Mouse (Mus musculus) midbrain, embryonic 13.5 days (tissue): Measurements from ENCODE around the gene Gosr2. TPM values are rescaled to one million over a fixed set of nuclear protein-coding genes. Genes with fewer than 3 reads are reported as not detected.

ENCODE experiments used
- ATAC-seq: fragments of 200-750 bp; cut with Nextera tagmentation; 2 replicates; pipeline ENCODE4 v1.8.0; 2017; ENCODE audit warnings: mild to moderate bottlenecking, moderate TSS enrichment, moderate library complexity
- H3K27ac ChIP-seq: fragments of 300-500 bp; sonication (generic); 2 replicates; pipeline ENCODE4 v1.5.1; 2015; ENCODE audit warnings: inconsistent platforms, mild to moderate bottlenecking, moderate library complexity
- H3K27me3 ChIP-seq: fragments of 300-500 bp; sonication (generic); 2 replicates; pipeline ENCODE4 v1.6.1; 2015; ENCODE audit warnings: mild to moderate bottlenecking, inconsistent platforms
- H3K36me3 ChIP-seq: fragments of 300-500 bp; sonication (generic); 2 replicates; pipeline ENCODE4 v1.6.1; 2015; ENCODE audit warnings: mild to moderate bottlenecking, inconsistent platforms
- H3K4me1 ChIP-seq: fragments of 300-500 bp; sonication (generic); replicated peaks from 2 replicates; pipeline ENCODE4 v1.6.1; 2015; ENCODE audit warnings: inconsistent platforms
- H3K4me2 ChIP-seq: fragments of 300-500 bp; sonication (generic); replicated peaks from 2 replicates; pipeline ENCODE4 v1.6.1; 2015; ENCODE audit warnings: moderate library complexity, mild to moderate bottlenecking, inconsistent platforms
- H3K4me3 ChIP-seq: fragments of 300-500 bp; sonication (generic); replicated peaks from 2 replicates; pipeline ENCODE4 v1.5.1; 2015; ENCODE audit warnings: mild to moderate bottlenecking, inconsistent platforms
- H3K9ac ChIP-seq: fragments of 300-500 bp; sonication (generic); replicated peaks from 2 replicates; pipeline ENCODE4 v1.6.1; 2015; ENCODE audit warnings: mild to moderate bottlenecking, inconsistent platforms
- H3K9me3 ChIP-seq: fragments of 300-500 bp; sonication (generic); 2 replicates; pipeline ENCODE4 v1.6.1; 2016; ENCODE audit warnings: mild to moderate bottlenecking, inconsistent platforms
- WGBS: fragments of 180-500 bp; shearing (Covaris S2); methylation state at CpG from one replicate; pipeline ENCODE4 v1.1.7; 2015; 5-methylcytosine and 5-hydroxymethylcytosine counted together
- polyA plus RNA-seq: library from polyadenylated mRNA; unstranded; fragments of >200 nt; fragmentation: Nextera tagmentation; extraction: Ambion mirVana; gene quantifications from 2 replicates; pipeline ENCODE4 v1.2.1, GENCODE M21; 2015

Gosr2 gene
- polyA plus RNA-seq, 1 experiment from 2014 or later = 96.1 TPM

- Histone ChIP-seq H3K9ac (no peak overlapping the region), H3K27me3 (peaks cover 60% of the 10 kb centered on the region), H3K4me2 (no peak overlapping the region), H3K4me3 (no peak overlapping the region), H3K9me3 (no peaks in the 10 kb centered on the region), H3K4me1 (0 out of 2 replicates have a peak, but pooled peaks cover 5% of the 10 kb centered on the region), H3K27ac (no peak overlapping the region), H3K36me3 (no peaks in the 10 kb centered on the region)
- 14% methylated on average over 3 of the region's 3 CpGs for WGBS
- ATAC-seq = no peak
These were observed 41.2 kb downstream of the Gosr2 start for GRCm38 (mm10) chr11:103656520-103656919.

GRCm38 (mm10) chr11:103653359-103653965 lies 44.2 kb downstream of the Gosr2 start:
- ATAC-seq = no peak
- H3K27ac ChIP-seq = no peak overlapping the region
- H3K9ac ChIP-seq = no peak overlapping the region
- H3K4me1 ChIP-seq = peaks cover 21% of the 10 kb centered on the region
- no peaks in the 10 kb centered on the region for H3K9me3 ChIP-seq
- 78% methylated on average over 10 of the region's 10 CpGs for WGBS
- peaks cover 91% of the 10 kb centered on the region for H3K27me3 ChIP-seq
- no peak overlapping the region for H3K4me2 ChIP-seq
- H3K36me3 ChIP-seq = no peaks in the 10 kb centered on the region
- H3K4me3 ChIP-seq = no peak overlapping the region

- Histone ChIP-seq H3K9ac (no peak overlapping the region), H3K27ac (no peak overlapping the region), H3K4me2 (no peak overlapping the region), H3K9me3 (no peaks in the 10 kb centered on the region), H3K36me3 (no peaks in the 10 kb centered on the region), H3K27me3 (peaks cover 98% of the 10 kb centered on the region), H3K4me3 (no peak overlapping the region), H3K4me1 (peaks cover 25% of the 10 kb centered on the region)
- WGBS = 83% methylated on average over 6 of the region's 6 CpGs
- ATAC-seq = no peak
These were observed 46.3 kb downstream of the Gosr2 start for GRCm38 (mm10) chr11:103651426-103651825.

- Histone ChIP-seq H3K27me3 (peaks cover 94% of the 10 kb centered on the region), H3K9ac (no peak overlapping the region; the same call in 1 of the 2 replicates), H3K36me3 (no peaks in the 10 kb centered on the region), H3K4me2 (peak overlapping the region; percentile 62), H3K27ac (no peak overlapping the region), H3K9me3 (no peaks in the 10 kb centered on the region), H3K4me3 (peak overlapping the region; percentile 39), H3K4me1 (peaks cover 20% of the 10 kb centered on the region)
- WGBS = under 1% methylated on average over 37 of the region's 37 CpGs
- no peak for ATAC-seq
These were observed 47.7 kb downstream of the Gosr2 start for GRCm38 (mm10) chr11:103649983-103650493.

- no peak for ATAC-seq
- Histone ChIP-seq H3K27ac (no peak within 1 kb of the TSS), H3K4me2 (peak within 1 kb of the TSS; percentile 62), H3K4me1 (peaks cover 20% of the 10 kb centered on the region), H3K4me3 (peak within 1 kb of the TSS; percentile 39), H3K36me3 (no peaks in the 10 kb centered on the region), H3K9me3 (no peaks in the 10 kb centered on the region), H3K9ac (no peak within 1 kb of the TSS; the same call in 1 of the 2 replicates), H3K27me3 (peaks cover 88% of the 10 kb centered on the region)
- under 1% methylated on average over 63 of the region's 71 CpGs for WGBS
These were observed 48.3 kb downstream of the Gosr2 start, which contains the start of gene Rprml for GRCm38 (mm10) chr11:103649301-103649982. Rprml (plus strand) TSS chr11:103649570.

- Histone ChIP-seq H3K4me2 (no peak overlapping the region), H3K9me3 (no peaks in the 10 kb centered on the region), H3K9ac (no peak overlapping the region), H3K27ac (no peak overlapping the region), H3K4me1 (peaks cover 20% of the 10 kb centered on the region), H3K36me3 (no peaks in the 10 kb centered on the region), H3K4me3 (no peak overlapping the region), H3K27me3 (peaks cover 81% of the 10 kb centered on the region)
- 24% methylated on average over 7 of the region's 7 CpGs for WGBS
- no peak for ATAC-seq
These were observed 49.0 kb downstream of the Gosr2 start for GRCm38 (mm10) chr11:103648656-103649055.

- 9% methylated on average over 11 of the region's 11 CpGs for WGBS
These were observed 49.6 kb downstream of the Gosr2 start for GRCm38 (mm10) chr11:103647921-103648620.

GRCm38 (mm10) chr11:103646301-103646700 lies 51.4 kb downstream of the Gosr2 start:
- no peaks in the 10 kb centered on the region for H3K9me3 ChIP-seq
- no peak for ATAC-seq
- H3K4me2 ChIP-seq = no peak overlapping the region
- H3K4me3 ChIP-seq = no peak overlapping the region
- peaks cover 20% of the 10 kb centered on the region for H3K4me1 ChIP-seq
- peaks cover 59% of the 10 kb centered on the region for H3K27me3 ChIP-seq
- H3K9ac ChIP-seq = no peak overlapping the region
- 87% methylated on average over 6 of the region's 6 CpGs for WGBS
- no peak overlapping the region for H3K27ac ChIP-seq
- no peaks in the 10 kb centered on the region for H3K36me3 ChIP-seq

More at GRCm38 (mm10) chr11:103647921-103648620, 49.6 kb downstream of the Gosr2 start:
- no peak overlapping the region for H3K4me3 ChIP-seq
- peaks cover 75% of the 10 kb centered on the region for H3K27me3 ChIP-seq
- H3K4me1 ChIP-seq = peaks cover 20% of the 10 kb centered on the region
- H3K36me3 ChIP-seq = no peaks in the 10 kb centered on the region
- no peak overlapping the region for H3K9ac ChIP-seq
- no peak for ATAC-seq
- H3K9me3 ChIP-seq = no peaks in the 10 kb centered on the region
- H3K4me2 ChIP-seq = no peak overlapping the region
- no peak overlapping the region for H3K27ac ChIP-seq

GRCm38 (mm10) chr11:103645731-103646130 lies 52.0 kb downstream of the Gosr2 start:
- peaks cover 20% of the 10 kb centered on the region for H3K4me1 ChIP-seq
- no peak overlapping the region for H3K27ac ChIP-seq
- WGBS = 84% methylated on average over 8 of the region's 8 CpGs
- no peak for ATAC-seq
- H3K9me3 ChIP-seq = no peaks in the 10 kb centered on the region
- peaks cover 59% of the 10 kb centered on the region for H3K27me3 ChIP-seq
- H3K36me3 ChIP-seq = no peaks in the 10 kb centered on the region
- no peak overlapping the region for H3K4me2 ChIP-seq
- H3K9ac ChIP-seq = no peak overlapping the region
- no peak overlapping the region for H3K4me3 ChIP-seq

- 77% methylated on average over 9 of the region's 9 CpGs for WGBS
- H3K27me3 ChIP-seq = peaks cover 56% of the 10 kb centered on the region
- H3K4me1 ChIP-seq = peaks cover 7% of the 10 kb centered on the region; the same call in 1 of the 2 replicates
- H3K9ac ChIP-seq = no peak overlapping the region
- H3K36me3 ChIP-seq = no peaks in the 10 kb centered on the region
- ATAC-seq = no peak
- no peak overlapping the region for H3K4me2 ChIP-seq
- no peaks in the 10 kb centered on the region for H3K9me3 ChIP-seq
- no peak overlapping the region for H3K4me3 ChIP-seq
- no peak overlapping the region for H3K27ac ChIP-seq
These were observed 54.5 kb downstream of the Gosr2 start for GRCm38 (mm10) chr11:103643211-103643610.

- Histone ChIP-seq H3K9ac (no peak overlapping the region), H3K27me3 (peaks cover 32% of the 10 kb centered on the region), H3K4me2 (no peak overlapping the region), H3K27ac (no peak overlapping the region), H3K4me3 (no peak overlapping the region), H3K9me3 (no peaks in the 10 kb centered on the region), H3K4me1 (peaks cover 5% of the 10 kb centered on the region; the same call in 1 of the 2 replicates), H3K36me3 (no peaks in the 10 kb centered on the region)
- 1% methylated on average over 10 of the region's 10 CpGs for WGBS
- ATAC-seq = no peak
These were observed 58.2 kb downstream of the Gosr2 start for GRCm38 (mm10) chr11:103639407-103639946.
